Mouse (Mus musculus) erythroblast, embryonic 14.5 days (primary cell): ENCODE measurements around the gene Chst15. TPM values are rescaled to one million over a fixed set of nuclear protein-coding genes. Genes with fewer than 3 reads are reported as not detected.

Experiments
- H3K27me3 ChIP-seq: 2 replicates; pipeline ENCODE4 v1.6.1; 2012; ENCODE audit warnings: inconsistent platforms; ENCODE audit not compliant: control insufficient read depth
- H3K36me3 ChIP-seq: 2 replicates; pipeline ENCODE4 v1.6.1; 2012; ENCODE audit warnings: mild to moderate bottlenecking, inconsistent platforms; ENCODE audit not compliant: control insufficient read depth
- H3K4me1 ChIP-seq: 2 replicates; pipeline ENCODE4 v1.6.1; 2012; ENCODE audit warnings: inconsistent platforms; ENCODE audit not compliant: control insufficient read depth
- H3K4me3 ChIP-seq: replicated peaks from 2 replicates; pipeline ENCODE3; 2012; ENCODE audit warnings: moderate library complexity, mild to moderate bottlenecking, inconsistent platforms
- H3K9me3 ChIP-seq: 2 replicates; pipeline ENCODE4 v1.6.1; 2012; ENCODE audit warnings: low read length, inconsistent platforms, mixed read lengths; ENCODE audit not compliant: control insufficient read depth
- GATA1 ChIP-seq: IDR thresholded peaks from 2 replicates; pipeline ENCODE4 v1.6.1; 2012; ENCODE audit warnings: low read length, inconsistent platforms, mixed read lengths
- TAL1 ChIP-seq: IDR thresholded peaks from 3 replicates; pipeline ENCODE4 v1.6.1; 2012; ENCODE audit warnings: low read length, inconsistent platforms, mixed read lengths
- polyA plus RNA-seq: library from polyadenylated mRNA; stranded (reverse); fragments of >175 nt; gene quantifications from 2 replicates; pipeline ENCODE4 v1.2.3, GENCODE M21; 2012

The Chst15 gene
- polyA plus RNA-seq, 1 experiment: 0.05 TPM

GRCm38 (mm10) chr7:132261885-132262284 lies 55.1 kb downstream of the Chst15 start:
- TF ChIP-seq TAL1 (peak; percentile 59; the same call in 2 of the 3 replicates), GATA1 (peak; percentile 52)
- no peaks in the 10 kb centered on the region for H3K9me3 ChIP-seq

GRCm38 (mm10) chr7:132260632-132261031 lies 56.4 kb downstream of the Chst15 start:
- TF ChIP-seq GATA1: no peak
- no peak for TF ChIP-seq TAL1
- peaks cover 55% of the 10 kb centered on the region for H3K4me1 ChIP-seq
- no peak overlapping the region for H3K4me3 ChIP-seq
- no peaks in the 10 kb centered on the region for H3K27me3 ChIP-seq
- H3K36me3 ChIP-seq: peaks cover 7% of the 10 kb centered on the region
- no peaks in the 10 kb centered on the region for H3K9me3 ChIP-seq

More at GRCm38 (mm10) chr7:132261885-132262284, 55.1 kb downstream of the Chst15 start:
- H3K27me3 ChIP-seq: no peaks in the 10 kb centered on the region
- peaks cover 7% of the 10 kb centered on the region for H3K36me3 ChIP-seq
- peaks cover 55% of the 10 kb centered on the region for H3K4me1 ChIP-seq
- H3K4me3 ChIP-seq: peak overlapping the region; percentile 57

GRCm38 (mm10) chr7:132258817-132259216 lies 58.2 kb downstream of the Chst15 start:
- TF ChIP-seq TAL1 (no peak), GATA1 (no peak)
- peaks cover 7% of the 10 kb centered on the region for H3K36me3 ChIP-seq
- H3K4me3 ChIP-seq: no peak overlapping the region
- H3K9me3 ChIP-seq: no peaks in the 10 kb centered on the region
- peaks cover 46% of the 10 kb centered on the region for H3K4me1 ChIP-seq
- H3K27me3 ChIP-seq: no peaks in the 10 kb centered on the region

- H3K4me3 ChIP-seq: no peak overlapping the region
- H3K4me1 ChIP-seq: peaks cover 40% of the 10 kb centered on the region
- no peaks in the 10 kb centered on the region for H3K9me3 ChIP-seq
- no peaks in the 10 kb centered on the region for H3K27me3 ChIP-seq
- peaks cover 7% of the 10 kb centered on the region for H3K36me3 ChIP-seq
- TF ChIP-seq GATA1: no peak
- TF ChIP-seq TAL1: no peak
Measured at GRCm38 (mm10) chr7:132258216-132258615, 58.8 kb downstream of the Chst15 start.

- Histone ChIP-seq H3K27me3 (no peaks in the 10 kb centered on the region), H3K36me3 (no peaks in the 10 kb centered on the region; the same call in none of the 2 replicates), H3K9me3 (no peaks in the 10 kb centered on the region), H3K4me1 (no peaks in the 10 kb centered on the region; the same call in 1 of the 2 replicates), H3K4me3 (no peak overlapping the region)
- TF ChIP-seq TAL1 (no peak), GATA1 (no peak)
Measured at GRCm38 (mm10) chr7:132253513-132253912, 63.5 kb downstream of the Chst15 start.

- Histone ChIP-seq H3K36me3 (no peaks in the 10 kb centered on the region; the same call in none of the 2 replicates), H3K4me1 (no peaks in the 10 kb centered on the region; the same call in 1 of the 2 replicates), H3K27me3 (no peaks in the 10 kb centered on the region), H3K9me3 (no peaks in the 10 kb centered on the region), H3K4me3 (no peak overlapping the region)
- no peak for TF ChIP-seq TAL1
- TF ChIP-seq GATA1: no peak
Measured at GRCm38 (mm10) chr7:132253078-132253477, 64.0 kb downstream of the Chst15 start.

GRCm38 (mm10) chr7:132249563-132250119 lies 67.4 kb downstream of the Chst15 start:
- Histone ChIP-seq H3K9me3 (no peaks in the 10 kb centered on the region), H3K4me3 (no peak overlapping the region), H3K36me3 (peaks cover 24% of the 10 kb centered on the region), H3K4me1 (no peaks in the 10 kb centered on the region; the same call in 1 of the 2 replicates), H3K27me3 (no peaks in the 10 kb centered on the region)
- TF ChIP-seq TAL1 (no peak), GATA1 (no peak)

- Histone ChIP-seq H3K9me3 (no peaks in the 10 kb centered on the region), H3K4me3 (no peak overlapping the region), H3K27me3 (no peaks in the 10 kb centered on the region), H3K36me3 (peaks cover 24% of the 10 kb centered on the region), H3K4me1 (peaks cover 2% of the 10 kb centered on the region; the same call in 1 of the 2 replicates)
- TF ChIP-seq TAL1 (no peak), GATA1 (no peak)
Measured at GRCm38 (mm10) chr7:132247567-132247966, 69.5 kb downstream of the Chst15 start.

- H3K27me3 ChIP-seq: no peaks in the 10 kb centered on the region
Measured at GRCm38 (mm10) chr7:132247091-132247490, 69.9 kb downstream of the Chst15 start.

More at GRCm38 (mm10) chr7:132247091-132247490, 69.9 kb downstream of the Chst15 start:
- no peak overlapping the region for H3K4me3 ChIP-seq
- peaks cover 24% of the 10 kb centered on the region for H3K36me3 ChIP-seq
- H3K9me3 ChIP-seq: no peaks in the 10 kb centered on the region
- H3K4me1 ChIP-seq: peaks cover 2% of the 10 kb centered on the region; the same call in 1 of the 2 replicates
- TF ChIP-seq TAL1: no peak
- no peak for TF ChIP-seq GATA1
